Mouse (Mus musculus) limb, embryonic 15.5 days (tissue): ENCODE data around the gene Trp53tg5. TPM values are rescaled to one million over a fixed set of nuclear protein-coding genes. Genes with fewer than 3 reads are reported as not detected.
A peak's percentile ranks its signal among the peaks of the same experiment; 100 is the strongest.

Experiments used
- ATAC-seq: fragments of 200-750 bp; cut with Nextera tagmentation; 2 replicates; pipeline ENCODE4 v1.8.0; 2017; ENCODE audit warnings: low read depth, moderate TSS enrichment; ENCODE audit not compliant: insufficient number of reproducible peaks, low FRiP score, low TSS enrichment
- H3K27ac ChIP-seq: fragments of 300-500 bp; sonication (generic); 2 replicates; pipeline ENCODE4 v1.5.1; 2015; ENCODE audit warnings: moderate library complexity, mild to moderate bottlenecking, inconsistent platforms
- H3K27me3 ChIP-seq: fragments of 300-500 bp; sonication (generic); 2 replicates; pipeline ENCODE4 v1.6.1; 2015; ENCODE audit warnings: inconsistent platforms
- H3K36me3 ChIP-seq: fragments of 300-500 bp; sonication (generic); 2 replicates; pipeline ENCODE4 v1.6.1; 2015; ENCODE audit warnings: inconsistent platforms
- H3K4me1 ChIP-seq: fragments of 300-500 bp; sonication (generic); 2 replicates; pipeline ENCODE4 v1.6.1; 2015; ENCODE audit warnings: inconsistent platforms
- H3K4me2 ChIP-seq: fragments of 300-500 bp; sonication (generic); 2 replicates; pipeline ENCODE4 v1.6.1; 2015; ENCODE audit warnings: mild to moderate bottlenecking, inconsistent platforms
- H3K4me3 ChIP-seq: fragments of 300-500 bp; sonication (generic); 2 replicates; pipeline ENCODE4 v1.5.1; 2015; ENCODE audit warnings: mild to moderate bottlenecking, inconsistent platforms
- H3K9ac ChIP-seq: fragments of 300-500 bp; sonication (generic); 2 replicates; pipeline ENCODE4 v1.6.1; 2015; ENCODE audit warnings: inconsistent platforms
- H3K9me3 ChIP-seq: fragments of 300-500 bp; sonication (generic); 2 replicates; pipeline ENCODE4 v1.6.1; 2016; ENCODE audit warnings: inconsistent platforms
- WGBS: fragments of 180-500 bp; shearing (Covaris S2); methylation state at CpG from one replicate; pipeline ENCODE4 v1.1.7; 2015; 5-methylcytosine and 5-hydroxymethylcytosine counted together
- polyA plus RNA-seq: library from polyadenylated mRNA; unstranded; fragments of >200 nt; fragmentation: Nextera tagmentation; extraction: Ambion mirVana; gene quantifications from 2 replicates; pipeline ENCODE4 v1.2.1, GENCODE M21; 2015

Gene Trp53tg5
- polyA plus RNA-seq, 1 experiment from 2014 or later: not detected

- Histone ChIP-seq H3K4me2 (no peak overlapping the region), H3K9ac (no peak overlapping the region), H3K9me3 (no peaks in the 10 kb centered on the region), H3K27ac (no peak overlapping the region), H3K36me3 (peaks cover 60% of the 10 kb centered on the region), H3K4me3 (no peak overlapping the region), H3K27me3 (no peaks in the 10 kb centered on the region; the same call in 1 of the 2 replicates), H3K4me1 (peaks cover 13% of the 10 kb centered on the region; the same call in 1 of the 2 replicates)
- no peak for ATAC-seq
- WGBS: 62% methylated on average over 5 of the region's 5 CpGs
Observed at GRCm38 (mm10) chr2:164425401-164425800, 48.1 kb downstream of the Trp53tg5 start.

- H3K27ac ChIP-seq: no peak overlapping the region
- H3K36me3 ChIP-seq: peaks cover 56% of the 10 kb centered on the region
- no peak overlapping the region for H3K4me3 ChIP-seq
- H3K4me2 ChIP-seq: no peak overlapping the region
- WGBS: 93% methylated on average over 8 of the region's 8 CpGs
- H3K9ac ChIP-seq: no peak overlapping the region
- H3K9me3 ChIP-seq: no peaks in the 10 kb centered on the region
- peaks cover 13% of the 10 kb centered on the region; the same call in 1 of the 2 replicates for H3K4me1 ChIP-seq
- ATAC-seq: no peak
- H3K27me3 ChIP-seq: no peaks in the 10 kb centered on the region; the same call in 1 of the 2 replicates
Observed at GRCm38 (mm10) chr2:164424406-164424805, 49.1 kb downstream of the Trp53tg5 start.

GRCm38 (mm10) chr2:164423464-164423863, 50.1 kb downstream of the Trp53tg5 start:
- WGBS: 90% methylated on average over 11 of the region's 11 CpGs
- ATAC-seq: no peak

GRCm38 (mm10) chr2:164422675-164423393, 50.7 kb downstream of the Trp53tg5 start:
- Histone ChIP-seq H3K4me2 (no peak overlapping the region), H3K27ac (peak overlapping the region; percentile 57; the same call in 1 of the 2 replicates), H3K27me3 (no peaks in the 10 kb centered on the region; the same call in 1 of the 2 replicates), H3K36me3 (peaks cover 41% of the 10 kb centered on the region), H3K9me3 (no peaks in the 10 kb centered on the region), H3K4me3 (no peak overlapping the region), H3K4me1 (peaks cover 13% of the 10 kb centered on the region; the same call in 1 of the 2 replicates), H3K9ac (no peak overlapping the region)
- ATAC-seq: no peak
- 82% methylated on average over 15 of the region's 15 CpGs for WGBS

More at GRCm38 (mm10) chr2:164423464-164423863, 50.1 kb downstream of the Trp53tg5 start:
- H3K4me3 ChIP-seq: no peak overlapping the region
- H3K27ac ChIP-seq: no peak overlapping the region
- H3K9me3 ChIP-seq: no peaks in the 10 kb centered on the region
- no peaks in the 10 kb centered on the region; the same call in 1 of the 2 replicates for H3K27me3 ChIP-seq
- H3K9ac ChIP-seq: no peak overlapping the region
- H3K4me1 ChIP-seq: peaks cover 13% of the 10 kb centered on the region; the same call in 1 of the 2 replicates
- H3K4me2 ChIP-seq: no peak overlapping the region
- H3K36me3 ChIP-seq: peaks cover 47% of the 10 kb centered on the region

- H3K27ac ChIP-seq: peak overlapping the region; percentile 57
- ATAC-seq: no peak
- 47% methylated on average over 8 of the region's 8 CpGs for WGBS
Observed at GRCm38 (mm10) chr2:164421979-164422378, 51.5 kb downstream of the Trp53tg5 start.

GRCm38 (mm10) chr2:164421306-164421705, 52.2 kb downstream of the Trp53tg5 start:
- no peak for ATAC-seq
- Histone ChIP-seq H3K9me3 (no peaks in the 10 kb centered on the region), H3K4me2 (no peak overlapping the region), H3K4me3 (no peak overlapping the region), H3K4me1 (peaks cover 13% of the 10 kb centered on the region; the same call in 1 of the 2 replicates), H3K27ac (peak overlapping the region; percentile 57; the same call in 1 of the 2 replicates), H3K27me3 (no peaks in the 10 kb centered on the region), H3K9ac (no peak overlapping the region), H3K36me3 (peaks cover 25% of the 10 kb centered on the region)
- 78% methylated on average over 7 of the region's 7 CpGs for WGBS

More at GRCm38 (mm10) chr2:164421979-164422378, 51.5 kb downstream of the Trp53tg5 start:
- Histone ChIP-seq H3K36me3 (peaks cover 32% of the 10 kb centered on the region), H3K27me3 (no peaks in the 10 kb centered on the region; the same call in 1 of the 2 replicates), H3K4me2 (no peak overlapping the region), H3K4me1 (peaks cover 13% of the 10 kb centered on the region; the same call in 1 of the 2 replicates), H3K9ac (no peak overlapping the region), H3K9me3 (no peaks in the 10 kb centered on the region), H3K4me3 (no peak overlapping the region)

Other genes with a start within 250 kb of the Trp53tg5 start
- not detected in 2 replicates for gene Svs2, start 235.3 kb downstream of the Trp53tg5 start, polyA plus RNA-seq
- not detected in 2 replicates for gene Svs3b, start 217.1 kb downstream of the Trp53tg5 start, polyA plus RNA-seq
- gene Svs4, start 195.3 kb downstream of the Trp53tg5 start, polyA plus RNA-seq: not detected in 2 replicates
- gene Svs3a, start 184.5 kb downstream of the Trp53tg5 start, polyA plus RNA-seq: not detected in 2 replicates
- gene Svs6, start 157.0 kb downstream of the Trp53tg5 start, polyA plus RNA-seq: not detected in 2 replicates
- not detected in 2 replicates for gene Svs5, start 141.0 kb downstream of the Trp53tg5 start, polyA plus RNA-seq
- gene Slpi, start 84.6 kb downstream of the Trp53tg5 start, polyA plus RNA-seq: 4.3 TPM in 2 replicates
- 1.2 and 1.3 TPM in 2 replicates for gene Rbpjl, start 70.6 kb downstream of the Trp53tg5 start, polyA plus RNA-seq
- gene Matn4, start 68.6 kb downstream of the Trp53tg5 start, polyA plus RNA-seq: 108 and 113 TPM in 2 replicates
- gene Sdc4, start 29.8 kb downstream of the Trp53tg5 start, polyA plus RNA-seq: 107 and 110 TPM in 2 replicates
- gene Sys1, start 16.8 kb downstream of the Trp53tg5 start, polyA plus RNA-seq: 54.5 and 61.2 TPM in 2 replicates
- gene Gm20458, start 12.8 kb downstream of the Trp53tg5 start, polyA plus RNA-seq: 11.0 and 12.2 TPM in 2 replicates
- gene Dbndd2, start 12.4 kb upstream of the Trp53tg5 start, polyA plus RNA-seq: 6.3 and 6.9 TPM in 2 replicates
- gene Pigt, start 23.8 kb upstream of the Trp53tg5 start, polyA plus RNA-seq: 65.0 and 67.5 TPM in 2 replicates
- gene Wfdc2, start 88.7 kb upstream of the Trp53tg5 start, polyA plus RNA-seq: 18.3 and 31.2 TPM in 2 replicates
- not detected in 2 replicates for gene Spint3, start 99.7 kb upstream of the Trp53tg5 start, polyA plus RNA-seq
- gene Wfdc6a, start 111.7 kb upstream of the Trp53tg5 start, polyA plus RNA-seq: 0.19 TPM in 1 of 2 replicates, not detected in the other
- not detected in 2 replicates for gene Eppin, start 119.9 kb upstream of the Trp53tg5 start, polyA plus RNA-seq
- gene Wfdc6b, start 139.8 kb upstream of the Trp53tg5 start, polyA plus RNA-seq: not detected in 2 replicates
- not detected in 2 replicates for gene Wfdc8, start 139.9 kb upstream of the Trp53tg5 start, polyA plus RNA-seq
- gene Wfdc16, start 165.1 kb upstream of the Trp53tg5 start, polyA plus RNA-seq: not detected in 2 replicates
- not detected in 2 replicates for gene Wfdc10, start 182.3 kb upstream of the Trp53tg5 start, polyA plus RNA-seq
- gene Wfdc9, start 182.9 kb upstream of the Trp53tg5 start, polyA plus RNA-seq: not detected in 2 replicates
- not detected in 2 replicates for gene Wfdc11, start 200.4 kb upstream of the Trp53tg5 start, polyA plus RNA-seq
- 0.18 TPM in 1 of 2 replicates, not detected in the other for gene Wfdc13, start 211.4 kb upstream of the Trp53tg5 start, polyA plus RNA-seq
- not detected in 2 replicates for gene Spint4, start 224.8 kb upstream of the Trp53tg5 start, polyA plus RNA-seq
- not detected in 2 replicates for gene Spint5, start 241.6 kb upstream of the Trp53tg5 start, polyA plus RNA-seq